Mouse (Mus musculus) erythroblast, embryonic 14.5 days (primary cell): Measurements from ENCODE around the gene Syngr1. TPM values are rescaled to one million over a fixed set of nuclear protein-coding genes. Genes with fewer than 3 reads are reported as not detected.

ENCODE experiments used
- H3K27me3 ChIP-seq: 2 replicates; pipeline ENCODE4 v1.6.1; 2012; ENCODE audit warnings: inconsistent platforms; ENCODE audit not compliant: control insufficient read depth
- H3K36me3 ChIP-seq: 2 replicates; pipeline ENCODE4 v1.6.1; 2012; ENCODE audit warnings: mild to moderate bottlenecking, inconsistent platforms; ENCODE audit not compliant: control insufficient read depth
- H3K4me1 ChIP-seq: 2 replicates; pipeline ENCODE4 v1.6.1; 2012; ENCODE audit warnings: inconsistent platforms; ENCODE audit not compliant: control insufficient read depth
- H3K4me3 ChIP-seq: replicated peaks from 2 replicates; pipeline ENCODE3; 2012; ENCODE audit warnings: moderate library complexity, mild to moderate bottlenecking, inconsistent platforms
- H3K9me3 ChIP-seq: 2 replicates; pipeline ENCODE4 v1.6.1; 2012; ENCODE audit warnings: low read length, inconsistent platforms, mixed read lengths; ENCODE audit not compliant: control insufficient read depth
- GATA1 ChIP-seq: IDR thresholded peaks from 2 replicates; pipeline ENCODE4 v1.6.1; 2012; ENCODE audit warnings: low read length, inconsistent platforms, mixed read lengths
- TAL1 ChIP-seq: IDR thresholded peaks from 3 replicates; pipeline ENCODE4 v1.6.1; 2012; ENCODE audit warnings: low read length, inconsistent platforms, mixed read lengths
- polyA plus RNA-seq: library from polyadenylated mRNA; stranded (reverse); fragments of >175 nt; gene quantifications from 2 replicates; pipeline ENCODE4 v1.2.3, GENCODE M21; 2012

Syngr1 gene
- polyA plus RNA-seq, 1 experiment: 0.41 TPM

DNA sequence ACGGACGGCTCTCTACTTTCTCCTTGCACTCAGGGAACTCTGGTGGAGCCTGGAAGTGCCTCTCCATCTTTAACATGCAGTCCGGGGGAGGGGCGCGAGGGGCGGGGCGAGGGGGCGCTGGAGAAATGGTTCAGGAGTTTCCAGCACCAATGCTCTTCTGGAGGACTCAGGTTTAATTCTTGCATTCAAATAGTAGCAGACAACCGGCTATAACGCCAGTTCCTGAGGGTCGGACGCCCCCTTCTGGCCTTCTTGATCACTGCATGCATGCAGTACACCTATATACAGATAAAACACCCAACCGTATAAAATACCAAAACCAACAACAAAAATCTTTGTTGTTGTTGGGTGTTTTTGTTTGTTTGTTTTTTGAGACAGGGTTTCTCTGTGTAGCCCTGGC is 25.7 kb upstream of the Syngr1 start:
- Histone ChIP-seq H3K27me3 (peaks cover 37% of the 10 kb centered on the region), H3K4me1 (peaks cover 4% of the 10 kb centered on the region), H3K36me3 (no peaks in the 10 kb centered on the region), H3K9me3 (no peaks in the 10 kb centered on the region; the same call in 1 of the 2 replicates), H3K4me3 (no peak overlapping the region)
- TF ChIP-seq TAL1: no peak
- TF ChIP-seq GATA1: no peak

DNA sequence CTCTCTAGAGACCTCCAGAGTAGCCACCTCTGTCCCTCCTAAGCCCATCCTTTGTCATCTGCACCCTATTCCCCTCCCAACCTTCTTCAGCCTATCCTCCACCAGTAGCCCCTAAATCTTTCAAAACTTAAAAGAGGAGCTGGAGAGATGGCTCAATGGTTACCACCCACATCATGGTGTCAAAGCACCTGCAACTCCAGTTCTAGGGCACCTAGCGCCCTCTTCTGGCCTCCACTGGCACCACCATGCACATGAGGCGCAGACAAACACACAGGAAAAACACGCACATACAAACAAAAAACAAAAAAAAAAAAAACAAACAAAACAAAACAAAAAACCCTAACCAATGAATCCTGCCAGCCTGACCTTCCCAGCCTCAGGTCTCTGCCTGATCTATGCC is 24.6 kb upstream of the Syngr1 start:
- H3K4me1 ChIP-seq: peaks cover 4% of the 10 kb centered on the region
- no peaks in the 10 kb centered on the region; the same call in 1 of the 2 replicates for H3K9me3 ChIP-seq
- TF ChIP-seq TAL1 (no peak), GATA1 (no peak)
- H3K27me3 ChIP-seq: peaks cover 44% of the 10 kb centered on the region
- H3K4me3 ChIP-seq: no peak overlapping the region
- no peaks in the 10 kb centered on the region for H3K36me3 ChIP-seq

DNA sequence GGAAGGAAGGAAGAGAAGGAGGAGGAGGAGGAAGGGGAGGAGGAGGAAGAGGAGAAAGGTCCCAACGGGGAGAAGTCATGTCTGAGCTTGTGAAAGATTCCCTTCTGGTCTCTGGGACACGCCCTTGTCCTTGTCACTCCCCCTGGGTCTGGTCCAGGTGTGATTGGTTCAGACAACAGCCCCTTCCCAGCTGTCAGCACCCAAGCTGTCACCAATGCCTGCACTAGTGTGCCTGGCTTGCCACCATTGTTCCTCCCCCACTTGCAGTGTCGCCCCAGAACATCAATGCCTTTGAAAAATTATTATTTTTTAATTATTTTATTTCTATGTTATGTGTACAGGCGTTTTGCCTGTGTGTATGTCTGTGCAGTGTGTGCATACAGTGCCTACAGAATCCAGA is 22.0 kb upstream of the Syngr1 start:
- no peaks in the 10 kb centered on the region for H3K36me3 ChIP-seq
- H3K27me3 ChIP-seq: peaks cover 54% of the 10 kb centered on the region
- H3K4me3 ChIP-seq: no peak overlapping the region
- TF ChIP-seq TAL1: no peak
- TF ChIP-seq GATA1: no peak
- no peaks in the 10 kb centered on the region; the same call in 1 of the 2 replicates for H3K9me3 ChIP-seq
- H3K4me1 ChIP-seq: peaks cover 8% of the 10 kb centered on the region

DNA sequence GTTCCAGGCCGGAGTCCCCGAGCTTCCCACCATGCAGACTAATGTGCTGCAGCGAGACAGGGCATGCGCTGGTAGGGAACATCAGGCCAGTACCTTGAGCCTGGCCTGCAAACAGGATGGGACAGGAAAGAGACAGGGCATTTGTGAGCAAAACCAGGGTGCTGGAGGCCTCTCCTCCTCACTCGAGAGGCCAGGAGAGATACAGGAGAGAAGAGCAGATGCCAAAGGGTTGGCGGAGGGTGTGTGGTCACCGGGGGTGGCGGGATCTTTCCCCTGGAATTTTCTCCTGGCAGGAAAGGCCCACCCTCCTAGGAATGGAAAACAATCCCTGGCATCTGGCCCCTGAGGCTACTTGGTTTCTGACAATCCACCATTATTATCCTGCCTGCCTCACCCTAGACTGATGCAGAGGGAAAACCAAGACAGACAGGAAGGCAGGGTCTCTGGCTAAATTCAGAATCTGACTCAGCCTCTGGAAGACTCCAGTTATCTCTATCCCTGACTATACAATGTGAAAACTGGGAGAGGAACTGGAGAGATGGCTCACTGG is 21.0 kb upstream of the Syngr1 start:
- Histone ChIP-seq H3K36me3 (peaks cover under 1% of the 10 kb centered on the region), H3K4me3 (no peak overlapping the region), H3K9me3 (no peaks in the 10 kb centered on the region), H3K4me1 (peaks cover 15% of the 10 kb centered on the region), H3K27me3 (peaks cover 50% of the 10 kb centered on the region)
- TF ChIP-seq TAL1 (no peak), GATA1 (no peak)

DNA sequence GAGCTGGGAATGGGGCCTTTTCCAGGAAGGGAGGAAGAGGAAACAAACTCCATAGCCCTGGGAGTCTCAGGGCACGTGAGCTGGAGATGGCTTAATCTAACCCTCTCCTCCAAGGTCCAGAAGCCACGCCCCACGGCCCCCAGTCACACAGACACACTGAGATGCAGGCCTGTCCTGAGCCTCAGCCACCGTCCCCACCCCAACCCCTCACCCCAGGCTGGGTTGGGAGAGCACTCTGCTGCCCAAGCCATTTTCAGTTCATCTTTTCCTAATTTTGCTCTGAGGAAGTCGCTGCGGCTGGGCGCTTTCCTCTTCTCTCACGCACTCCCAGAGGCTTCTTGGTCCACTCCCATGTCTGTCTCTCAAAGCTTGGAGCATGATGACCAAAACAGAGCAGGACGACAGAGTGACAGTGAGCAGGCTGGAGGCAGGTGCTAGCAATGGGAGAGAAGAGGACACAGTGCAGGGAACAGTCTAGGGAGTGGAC is 19.1 kb upstream of the Syngr1 start:
- H3K9me3 ChIP-seq: no peaks in the 10 kb centered on the region
- H3K36me3 ChIP-seq: peaks cover 18% of the 10 kb centered on the region
- peaks cover 45% of the 10 kb centered on the region for H3K27me3 ChIP-seq
- peaks cover 34% of the 10 kb centered on the region for H3K4me1 ChIP-seq
- no peak for TF ChIP-seq GATA1
- no peak for TF ChIP-seq TAL1
- no peak overlapping the region for H3K4me3 ChIP-seq

DNA sequence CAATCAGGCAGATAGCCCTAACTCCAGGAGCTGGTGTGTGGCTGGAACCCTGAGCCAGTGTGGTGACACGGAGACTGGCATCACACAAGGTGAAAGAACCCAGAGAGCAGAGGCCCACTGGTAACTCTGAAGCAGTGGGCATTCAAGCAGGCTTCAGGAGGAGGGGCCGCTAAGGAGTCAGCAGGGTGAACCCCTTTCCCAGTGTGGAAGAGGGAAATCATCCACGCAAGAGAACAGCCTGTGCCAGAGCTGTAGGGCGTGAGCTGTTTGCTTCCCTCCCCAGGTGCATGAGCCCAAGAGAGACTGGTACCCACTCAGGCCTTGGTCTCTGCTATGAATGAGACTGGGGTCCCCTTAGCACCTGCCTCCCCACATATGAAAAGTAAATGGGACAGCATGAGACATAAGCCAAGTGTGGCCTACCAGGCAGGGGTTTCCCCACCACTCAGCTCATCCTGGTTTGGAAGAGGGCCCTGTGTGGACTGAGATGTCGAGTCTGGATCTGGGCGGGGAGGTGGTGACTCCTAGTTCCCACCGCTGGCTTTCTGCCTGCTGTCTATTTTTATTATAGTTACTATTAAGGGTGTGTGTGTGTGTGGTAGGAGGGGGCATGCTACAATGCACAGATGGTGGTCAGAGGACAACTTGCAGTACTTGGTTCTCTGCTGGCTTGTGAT is 18.4 kb upstream of the Syngr1 start:
- H3K4me1 ChIP-seq: peaks cover 34% of the 10 kb centered on the region
- H3K4me3 ChIP-seq: no peak overlapping the region
- no peaks in the 10 kb centered on the region for H3K9me3 ChIP-seq
- TF ChIP-seq TAL1 (no peak), GATA1 (no peak)
- peaks cover 38% of the 10 kb centered on the region for H3K27me3 ChIP-seq
- H3K36me3 ChIP-seq: peaks cover 25% of the 10 kb centered on the region

DNA sequence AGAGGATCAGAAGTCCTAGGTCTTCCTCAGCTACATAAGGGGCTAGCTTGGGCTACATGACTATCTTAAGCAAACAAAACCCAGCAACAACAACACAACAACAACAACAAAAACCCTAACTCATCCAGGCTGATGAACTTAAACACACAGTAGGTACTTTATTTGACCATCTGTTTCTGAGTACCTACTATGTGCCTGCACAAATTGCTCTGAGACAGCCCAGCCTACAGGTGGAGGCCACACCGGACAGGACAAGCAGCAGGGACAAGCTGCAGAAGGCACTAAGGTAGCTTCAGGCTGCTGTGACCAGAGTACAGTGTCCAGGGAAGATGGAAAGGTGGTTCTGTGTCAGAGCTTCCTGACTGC is 17.9 kb upstream of the Syngr1 start:
- H3K4me1 ChIP-seq: peaks cover 39% of the 10 kb centered on the region
- peaks cover 30% of the 10 kb centered on the region for H3K36me3 ChIP-seq
- TF ChIP-seq GATA1 (no peak), TAL1 (no peak)
- H3K9me3 ChIP-seq: no peaks in the 10 kb centered on the region
- peaks cover 33% of the 10 kb centered on the region for H3K27me3 ChIP-seq
- no peak overlapping the region for H3K4me3 ChIP-seq

DNA sequence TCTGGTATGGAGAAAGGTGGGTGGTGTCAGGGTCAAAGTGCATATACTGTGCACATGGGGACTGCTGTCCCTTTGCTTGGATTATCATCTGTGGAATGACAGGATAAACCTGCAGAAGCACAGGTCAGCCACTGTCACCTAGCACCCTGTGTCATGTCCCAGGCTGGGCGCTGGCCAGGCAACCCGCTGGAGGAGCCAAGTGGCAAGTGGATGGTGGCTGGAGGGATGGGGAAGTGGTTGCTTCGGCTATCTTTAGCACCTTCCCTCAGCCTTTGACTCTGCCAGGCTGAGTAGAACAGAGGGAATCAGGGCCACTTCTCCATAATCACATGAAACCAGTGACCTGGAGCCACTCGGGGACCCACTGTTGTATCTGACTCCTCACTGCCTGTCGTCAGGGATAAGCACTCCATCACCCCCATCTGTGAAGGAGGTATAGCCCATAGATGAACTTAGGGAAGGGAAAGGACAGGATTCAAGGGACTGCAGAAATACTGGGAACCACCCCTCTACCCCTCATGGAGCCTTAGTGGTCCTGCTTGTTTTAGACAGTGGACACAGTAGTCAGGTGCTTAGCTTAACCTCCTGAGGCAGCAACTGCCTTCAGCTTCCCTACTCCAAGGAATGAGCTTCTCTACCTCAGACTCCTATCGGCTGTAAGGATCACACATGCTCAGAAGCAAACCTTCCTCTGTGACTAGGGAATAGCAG is 16.3 kb upstream of the Syngr1 start:
- H3K27me3 ChIP-seq: peaks cover 26% of the 10 kb centered on the region
- TF ChIP-seq GATA1 (no peak), TAL1 (no peak)
- no peak overlapping the region for H3K4me3 ChIP-seq
- peaks cover 46% of the 10 kb centered on the region for H3K36me3 ChIP-seq
- no peaks in the 10 kb centered on the region for H3K9me3 ChIP-seq
- peaks cover 50% of the 10 kb centered on the region for H3K4me1 ChIP-seq

DNA sequence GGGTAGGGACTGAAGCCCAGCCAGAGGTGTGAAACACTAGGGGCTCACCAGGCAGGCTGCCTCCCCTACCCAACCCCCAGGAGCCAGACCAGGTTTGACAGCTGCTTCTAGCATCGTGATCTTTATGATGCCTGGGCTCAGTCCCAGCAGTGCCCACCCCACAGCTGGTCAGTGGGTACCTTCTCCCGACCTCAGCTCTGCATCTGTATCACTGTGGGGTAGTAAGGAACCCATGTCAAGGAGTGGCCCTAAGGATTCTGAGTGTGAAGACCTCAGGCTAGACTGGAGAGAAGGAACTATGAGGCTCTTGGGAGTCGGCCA is 15.8 kb upstream of the Syngr1 start:
- H3K4me1 ChIP-seq: peaks cover 55% of the 10 kb centered on the region
- TF ChIP-seq TAL1 (no peak), GATA1 (no peak)

More for the DNA sequence above, 15.8 kb upstream of the Syngr1 start:
- H3K4me3 ChIP-seq: no peak overlapping the region
- H3K36me3 ChIP-seq: peaks cover 51% of the 10 kb centered on the region
- H3K27me3 ChIP-seq: peaks cover 21% of the 10 kb centered on the region
- H3K9me3 ChIP-seq: no peaks in the 10 kb centered on the region
